Mouse (Mus musculus): Measurements from ENCODE around the gene Pcbp3.

Pcbp3 gene

DNA sequence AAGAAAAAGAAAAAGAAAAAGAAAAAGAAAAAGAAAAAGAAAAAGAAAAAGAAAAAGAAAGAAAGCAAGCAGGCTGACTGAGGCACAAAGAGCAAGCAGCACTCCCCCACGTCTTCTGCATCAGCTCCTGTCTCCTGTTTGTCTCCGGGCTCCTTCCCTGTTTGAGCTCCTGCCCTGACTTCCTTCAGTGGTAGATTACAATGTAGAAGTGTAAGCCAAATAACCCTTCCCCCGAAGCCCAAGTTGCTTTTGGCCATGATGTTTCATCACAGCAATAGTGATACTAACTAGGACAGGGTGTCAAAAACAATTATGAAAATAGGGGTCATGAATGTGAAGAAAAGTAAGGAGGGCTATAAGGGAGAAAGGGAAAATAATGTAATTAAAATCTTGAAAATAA lies 43.6 kb downstream of the Pcbp3 start:
- no peak for DNase-seq

DNA sequence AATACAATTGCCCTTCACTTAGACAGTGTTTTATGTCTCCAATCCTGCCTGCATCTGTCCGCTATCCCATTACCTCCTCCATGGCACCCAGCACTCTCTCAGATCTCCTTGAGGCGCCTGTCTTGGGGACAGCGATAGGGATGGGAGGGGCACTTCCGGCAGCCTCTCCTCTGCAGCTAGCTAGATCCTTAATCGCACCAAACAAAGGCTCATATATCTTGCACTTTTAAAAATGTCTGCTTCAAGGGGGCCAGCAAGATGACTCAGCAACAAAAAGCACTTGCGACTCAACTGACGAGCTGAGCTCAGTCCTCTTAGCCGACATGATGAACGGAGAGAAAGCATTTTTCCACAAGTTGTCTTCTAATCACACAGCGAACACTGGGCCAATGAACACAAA lies 55.3 kb downstream of the Pcbp3 start:
- DNase-seq = no peak

GRCm38 (mm10) chr10:76905935-76906341 lies 55.7 kb downstream of the Pcbp3 start:
- DNase-seq = no peak

- no peak for DNase-seq
These were observed 58.0 kb downstream of the Pcbp3 start for GRCm38 (mm10) chr10:76903694-76904093.

DNA sequence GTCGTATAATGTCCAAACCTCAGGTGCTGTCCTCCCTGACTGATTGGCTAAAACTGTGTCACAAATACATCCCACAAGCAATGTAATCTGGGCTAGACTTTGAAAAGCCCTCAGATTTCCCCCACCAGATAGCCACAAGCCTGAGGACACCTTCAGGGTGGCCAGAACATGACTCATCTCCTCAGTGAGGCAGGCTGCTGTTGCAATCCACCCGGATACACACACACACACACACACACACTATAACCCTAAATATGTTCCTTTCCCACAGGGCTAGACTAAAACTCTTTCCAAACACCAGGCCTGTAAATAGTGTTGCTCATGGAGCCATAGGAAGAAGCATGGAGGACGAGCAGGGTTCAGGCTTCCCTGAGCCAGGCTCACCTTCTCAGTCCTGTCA lies 58.6 kb downstream of the Pcbp3 start:
- DNase-seq = no peak

GRCm38 (mm10) chr10:76902588-76902987 lies 59.1 kb downstream of the Pcbp3 start:
- peak; percentile 32 for DNase-seq

- DNase-seq = no peak
These were observed 63.3 kb downstream of the Pcbp3 start for GRCm38 (mm10) chr10:76898428-76898827.

- DNase-seq = peak in 1 of 2 experiments; percentile 58
These were observed 70.2 kb downstream of the Pcbp3 start for GRCm38 (mm10) chr10:76891456-76891855.

DNA sequence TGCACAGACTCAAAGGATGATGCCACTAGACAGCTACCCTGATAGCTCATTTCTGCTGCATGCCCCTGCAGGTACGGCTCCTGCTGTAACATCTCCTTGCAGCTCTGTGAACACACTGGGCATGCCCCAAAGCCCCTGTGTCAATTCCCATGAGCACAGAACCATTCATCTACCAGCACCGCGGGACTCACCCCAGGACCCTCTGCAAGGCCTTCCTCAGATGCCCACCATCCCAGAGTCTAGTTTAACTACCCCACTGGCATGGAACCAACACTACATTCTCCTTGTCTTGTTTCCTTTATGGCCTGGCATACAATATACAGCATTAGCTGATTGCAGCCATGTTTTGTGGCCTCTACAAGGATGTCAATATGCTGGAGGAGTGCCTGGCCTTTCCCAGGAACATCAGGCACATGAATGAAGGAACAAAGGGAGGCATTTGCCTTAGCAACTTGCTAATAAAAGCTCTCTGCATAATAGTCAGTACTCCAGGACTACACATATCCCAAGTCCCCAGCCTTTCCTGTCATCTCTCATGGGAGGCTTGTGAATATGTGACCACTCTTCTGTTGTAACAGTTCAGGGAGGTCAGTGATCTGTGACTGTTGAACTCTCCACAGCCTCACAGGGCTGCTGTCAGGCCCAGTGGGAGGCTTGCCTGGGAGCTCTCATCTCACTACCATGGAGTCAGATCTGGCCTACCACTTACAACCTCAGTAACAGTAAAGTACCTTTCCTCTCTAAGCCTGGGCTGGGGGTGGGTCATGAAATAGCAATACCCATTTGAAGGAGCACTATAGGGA lies 78.0 kb downstream of the Pcbp3 start:
- peak; percentile 31 to 55 for DNase-seq

DNA sequence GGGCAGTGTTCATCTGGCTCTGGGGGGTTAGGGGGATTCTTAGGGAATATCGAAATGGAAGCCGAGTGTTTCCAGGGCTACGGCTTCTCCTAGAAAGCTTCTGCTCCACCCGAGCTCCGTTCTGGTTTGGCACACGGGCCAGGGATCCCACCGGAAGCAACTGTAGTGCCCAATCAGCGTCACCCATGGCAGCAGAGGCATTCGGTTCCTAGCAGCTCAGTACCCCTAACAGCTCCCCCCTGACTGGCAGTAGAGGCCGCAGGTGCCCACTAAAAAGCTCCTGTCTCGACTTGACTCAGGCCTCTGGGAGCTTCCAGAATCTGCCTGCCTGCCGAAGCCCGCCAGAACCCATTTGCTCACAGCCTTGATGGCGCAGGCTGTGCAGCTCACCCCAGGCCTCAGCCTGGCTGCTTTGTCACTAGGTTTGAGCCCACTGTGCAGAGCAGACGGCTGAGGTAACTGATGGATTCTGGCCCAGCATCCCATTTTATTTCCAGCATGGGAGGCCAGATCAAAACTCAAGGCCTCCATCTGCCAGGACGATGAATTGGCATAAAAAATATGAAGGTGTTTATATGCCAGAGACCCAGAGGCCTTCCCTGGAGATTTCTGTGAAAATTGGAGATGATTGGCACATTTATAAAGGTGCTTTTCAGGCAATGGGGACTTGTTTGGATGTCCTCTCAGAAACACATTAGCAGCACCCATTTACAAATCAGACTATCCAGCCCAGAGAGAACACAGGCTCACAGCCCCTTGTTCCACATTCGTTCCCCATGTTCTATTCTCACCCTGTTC lies 78.8 kb downstream of the Pcbp3 start:
- DNase-seq = no peak

DNA sequence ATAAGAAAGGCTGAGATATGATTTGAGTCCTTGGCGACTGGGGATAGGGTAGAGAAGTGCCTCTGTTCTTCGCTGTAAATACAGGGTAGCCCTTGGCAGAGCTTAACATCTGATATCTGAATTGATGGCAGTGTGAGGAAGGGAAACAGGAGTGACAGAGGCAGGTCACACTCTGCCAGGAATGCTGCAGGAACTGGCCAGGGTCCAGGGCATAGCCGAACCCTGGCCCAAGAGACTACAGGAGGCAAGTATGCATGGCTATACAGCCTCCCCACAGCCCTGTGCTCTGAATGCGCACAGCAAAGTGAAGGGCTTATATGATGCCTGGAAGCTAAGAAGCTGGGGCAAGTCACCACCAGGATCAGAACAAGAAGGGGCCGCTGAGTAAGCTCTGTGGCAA lies 79.8 kb downstream of the Pcbp3 start:
- DNase-seq = no peak

DNA sequence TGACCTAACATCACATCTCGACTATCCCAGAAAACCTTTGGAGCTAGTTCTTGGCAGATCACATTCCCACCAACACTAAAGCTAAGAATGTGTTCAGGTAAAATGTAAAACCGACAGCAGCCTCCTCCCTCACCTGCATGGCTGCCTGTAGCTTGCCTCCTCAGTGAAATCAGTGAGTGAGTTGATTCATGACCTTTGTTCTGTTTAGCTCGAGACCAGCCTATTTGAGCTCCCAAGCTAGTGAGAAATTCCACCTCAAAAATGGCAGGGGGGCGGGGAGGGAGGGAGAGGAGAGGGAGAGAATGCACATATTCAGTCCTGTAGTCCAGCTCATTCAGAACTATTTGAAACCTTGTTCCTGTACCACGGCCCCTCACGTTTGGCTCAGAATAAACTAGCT lies 86.4 kb downstream of the Pcbp3 start:
- no peak for DNase-seq

DNA sequence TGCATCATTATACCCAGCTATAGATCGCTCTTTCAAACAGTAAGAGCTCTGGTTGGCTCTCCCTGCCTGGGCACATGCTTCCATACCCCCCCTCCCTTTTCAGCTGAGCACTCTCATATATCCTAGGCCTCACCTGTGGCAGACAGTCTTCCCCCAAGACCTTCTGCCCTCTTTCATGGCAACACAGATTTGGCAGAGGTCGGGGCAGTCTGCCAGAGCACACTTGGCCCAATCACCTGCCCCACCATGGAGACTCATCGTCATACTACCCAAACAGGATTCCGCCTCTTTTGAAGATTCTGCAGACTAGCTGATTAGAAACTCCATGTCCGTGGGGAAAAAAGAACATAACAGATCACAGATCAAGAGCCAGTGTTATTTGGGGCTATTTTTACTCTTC lies 86.8 kb downstream of the Pcbp3 start:
- DNase-seq = no peak

GRCm38 (mm10) chr10:76874398-76874797 lies 87.3 kb downstream of the Pcbp3 start:
- no peak for DNase-seq

DNA sequence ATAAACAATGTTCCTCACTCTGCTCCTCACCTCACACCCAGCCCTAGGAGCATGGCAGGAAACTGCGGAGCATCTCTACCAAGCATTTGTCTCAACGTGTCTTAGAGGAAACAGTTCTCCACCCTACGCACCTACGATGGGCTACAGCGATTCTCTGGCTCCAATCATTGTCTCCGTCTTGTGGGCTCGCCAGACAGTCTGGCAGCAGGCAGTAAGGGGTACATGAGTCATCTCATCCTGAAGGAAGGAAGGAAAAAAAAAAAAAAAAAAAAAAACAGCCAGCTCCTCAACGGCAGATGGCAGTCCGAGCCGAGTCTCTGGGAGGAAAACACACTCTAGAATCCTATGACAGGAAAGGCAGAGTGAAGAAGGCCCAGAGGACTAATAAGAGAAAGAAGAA lies 87.7 kb downstream of the Pcbp3 start:
- no peak for DNase-seq

GRCm38 (mm10) chr10:76872736-76873135 lies 89.0 kb downstream of the Pcbp3 start:
- DNase-seq = no peak

DNA sequence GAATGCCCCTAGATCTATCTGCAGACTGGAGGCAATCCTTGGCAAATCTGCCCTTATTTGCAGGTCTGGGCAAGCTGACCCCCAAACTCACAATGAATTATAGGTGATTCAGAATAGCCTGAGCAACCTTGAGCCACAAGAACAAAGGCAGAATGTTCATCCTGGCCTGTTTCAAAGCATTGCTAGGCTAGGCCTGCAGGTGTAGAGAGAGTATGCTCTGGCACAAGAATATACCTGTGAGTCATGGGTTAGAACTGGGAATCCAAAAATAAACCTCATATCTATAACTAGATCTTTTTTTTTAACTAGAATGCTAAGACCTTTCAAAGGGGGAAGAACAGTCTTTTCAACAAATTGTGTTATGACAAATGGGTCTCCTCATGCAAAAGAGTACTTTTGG lies 95.8 kb downstream of the Pcbp3 start:
- no peak for DNase-seq

DNA sequence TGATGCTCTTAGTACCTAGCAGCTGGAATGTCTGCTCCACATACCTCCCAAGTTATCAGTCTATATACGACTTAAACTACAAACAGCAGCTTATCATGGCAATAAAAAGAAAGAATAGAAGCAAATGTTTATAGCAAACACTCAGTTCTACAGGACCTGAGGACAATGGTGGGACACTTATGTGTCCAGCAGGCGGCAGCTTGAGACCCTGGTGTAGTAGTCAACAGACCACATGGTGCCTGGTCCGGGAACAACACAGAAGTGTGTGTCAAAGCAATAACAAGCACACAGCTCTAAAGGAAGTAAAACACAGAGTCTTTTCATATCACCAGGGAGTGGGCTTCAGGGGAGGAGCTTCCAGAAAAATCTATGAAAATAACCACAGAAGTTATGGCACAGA lies 100.7 kb downstream of the Pcbp3 start:
- DNase-seq = no peak

DNA sequence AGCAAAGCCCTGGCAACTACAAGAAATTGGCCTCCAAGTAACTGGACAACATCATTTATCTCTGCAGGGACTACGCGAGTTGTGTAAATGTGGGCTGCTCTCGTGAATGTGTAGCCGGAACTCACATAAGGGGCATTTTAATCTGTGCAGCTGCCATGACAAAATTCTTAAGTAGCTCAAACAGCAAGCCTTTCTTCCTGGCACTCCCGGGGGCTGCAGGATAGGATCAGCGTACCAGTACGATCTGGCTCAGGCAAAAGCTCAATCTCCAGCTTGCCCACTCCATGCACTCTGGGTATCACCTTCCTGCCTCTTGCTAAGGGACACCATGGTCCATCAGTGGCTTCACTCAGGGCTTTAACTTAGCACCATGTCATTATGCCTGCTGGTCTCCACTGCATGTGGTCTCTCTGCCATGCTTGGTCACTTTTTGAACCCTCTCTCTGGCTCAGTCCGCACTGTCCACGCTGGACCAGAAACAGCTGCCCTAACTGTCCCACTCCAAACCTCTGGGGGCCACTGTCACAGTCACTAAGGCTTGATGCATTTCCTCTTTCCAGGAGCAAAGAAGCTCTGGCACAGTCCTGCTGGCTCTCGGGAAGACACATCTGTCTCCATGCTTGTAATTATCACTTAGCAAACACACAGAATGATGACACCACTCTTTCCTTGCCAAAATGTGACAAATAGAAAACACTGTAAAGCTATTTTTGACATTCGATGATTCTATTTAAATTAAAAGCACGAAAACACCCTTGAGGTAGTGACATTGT lies 102.1 kb downstream of the Pcbp3 start:
- no peak for DNase-seq

GRCm38 (mm10) chr10:76857879-76858278 lies 103.8 kb downstream of the Pcbp3 start:
- no peak for DNase-seq

GRCm38 (mm10) chr10:76846480-76846879 lies 115.2 kb downstream of the Pcbp3 start:
- DNase-seq = peak in 1 of 2 experiments; percentile 56

DNA sequence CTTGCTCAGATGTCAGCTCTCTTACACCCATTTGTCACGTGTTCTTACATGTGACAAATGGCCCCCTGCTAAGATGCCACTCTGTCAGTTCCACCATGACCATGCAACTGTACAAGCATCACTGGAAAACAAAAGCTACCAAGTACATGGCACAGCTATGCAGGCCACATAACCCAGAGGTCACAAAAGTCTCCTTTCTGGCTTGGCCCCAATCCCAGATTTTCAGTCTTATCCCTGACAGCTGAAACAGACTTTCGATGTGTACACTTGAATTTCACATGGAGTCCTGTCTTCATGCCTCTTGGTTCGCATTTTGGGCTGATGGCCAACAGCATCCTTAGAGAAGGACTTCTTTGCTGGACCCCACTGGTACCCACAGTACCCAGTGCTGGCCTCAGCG lies 116.8 kb downstream of the Pcbp3 start:
- DNase-seq = no peak

GRCm38 (mm10) chr10:76844365-76844764 lies 117.3 kb downstream of the Pcbp3 start:
- peak; percentile 22 to 32 for DNase-seq
